Mouse (Mus musculus) macrophage (primary cell): ENCODE data around the gene Macf1. TPM values are rescaled to one million over a fixed set of nuclear protein-coding genes. Genes with fewer than 3 reads are reported as not detected.
"Not testable (repeated sequence)": the region's sequence is repeated elsewhere in the genome, so short reads cannot be mapped to it uniquely, and the experiment has no call there.

Experiments used
- H3K27ac ChIP-seq: fragments of 350-480 bp; formaldehyde crosslinking; 2 replicates; pipeline ENCODE4 v1.9.0; 2021
- H3K36me3 ChIP-seq: fragments of 350-480 bp; formaldehyde crosslinking; 2 replicates; pipeline ENCODE4 v1.9.0; 2021; ENCODE audit errors: inconsistent target
- H3K4me3 ChIP-seq: fragments of 350-480 bp; formaldehyde crosslinking; 2 replicates; pipeline ENCODE4 v1.9.0; 2021; ENCODE audit errors: inconsistent target
- H3K79me2 ChIP-seq: fragments of 350-480 bp; formaldehyde crosslinking; 2 replicates; pipeline ENCODE4 v1.9.0; 2021; ENCODE audit errors: inconsistent target
- WGBS: methylation state at CpG from one replicate; pipeline ENCODE4 v1.1.7; 2026; ENCODE audit warnings: inconsistent platforms; ENCODE audit not compliant: missing documents; 5-methylcytosine and 5-hydroxymethylcytosine counted together
- polyA plus RNA-seq: library from polyadenylated mRNA; stranded (reverse); fragments of 250-400 nt; gene quantifications from 3 replicates; pipeline ENCODE4 v1.2.4, GENCODE M21; 2018; ENCODE audit warnings: inconsistent platforms

Macf1 gene
- polyA plus RNA-seq, 1 experiment from 2014 or later = 144 TPM

GRCm38 (mm10) chr4:123663688-123663965 lies 20.5 kb downstream of the Macf1 start:
- peak overlapping the region; percentile 45 for H3K4me3 ChIP-seq
- H3K36me3 ChIP-seq = no peaks in the 10 kb centered on the region
- 6% methylated on average over 12 of the region's 12 CpGs for WGBS
- H3K27ac ChIP-seq = peak overlapping the region; percentile 57
- peaks cover 52% of the 10 kb centered on the region for H3K79me2 ChIP-seq

- peak overlapping the region; percentile 45 for H3K4me3 ChIP-seq
- 6% methylated on average over 15 of the region's 15 CpGs for WGBS
- H3K36me3 ChIP-seq = no peaks in the 10 kb centered on the region
- peak overlapping the region; percentile 57 for H3K27ac ChIP-seq
- H3K79me2 ChIP-seq = peaks cover 57% of the 10 kb centered on the region
Observed at GRCm38 (mm10) chr4:123662914-123663687, 21.1 kb downstream of the Macf1 start.

GRCm38 (mm10) chr4:123658175-123658574 lies 26.0 kb downstream of the Macf1 start:
- H3K27ac ChIP-seq = no peak overlapping the region
- no peak overlapping the region for H3K4me3 ChIP-seq
- WGBS = 88% methylated on average over 1 of the region's 1 CpGs
- peaks cover 98% of the 10 kb centered on the region for H3K79me2 ChIP-seq
- H3K36me3 ChIP-seq = no peaks in the 10 kb centered on the region

GRCm38 (mm10) chr4:123655245-123655644 lies 28.9 kb downstream of the Macf1 start:
- WGBS = 92% methylated on average over 5 of the region's 5 CpGs

GRCm38 (mm10) chr4:123654566-123654965 lies 29.6 kb downstream of the Macf1 start:
- Histone ChIP-seq H3K27ac (no peak overlapping the region), H3K36me3 (no peaks in the 10 kb centered on the region), H3K4me3 (no peak overlapping the region), H3K79me2 (peaks cover 100% of the 10 kb centered on the region)
- WGBS = 95% methylated on average over 3 of the region's 4 CpGs

More at GRCm38 (mm10) chr4:123655245-123655644, 28.9 kb downstream of the Macf1 start:
- Histone ChIP-seq H3K79me2 (peaks cover 100% of the 10 kb centered on the region), H3K36me3 (no peaks in the 10 kb centered on the region), H3K27ac (no peak overlapping the region), H3K4me3 (no peak overlapping the region)

GRCm38 (mm10) chr4:123653446-123653845 lies 30.7 kb downstream of the Macf1 start:
- peaks cover 97% of the 10 kb centered on the region for H3K79me2 ChIP-seq
- not testable (repeated sequence) for H3K36me3 ChIP-seq, H3K27ac ChIP-seq, H3K4me3 ChIP-seq
- WGBS = 100% methylated on average over 4 of the region's 5 CpGs

GRCm38 (mm10) chr4:123652130-123652529 lies 32.0 kb downstream of the Macf1 start:
- 95% methylated on average over 3 of the region's 3 CpGs for WGBS
- Histone ChIP-seq H3K36me3 (no peaks in the 10 kb centered on the region), H3K4me3 (no peak overlapping the region), H3K79me2 (peaks cover 96% of the 10 kb centered on the region), H3K27ac (no peak overlapping the region)

- Histone ChIP-seq H3K79me2 (peaks cover 84% of the 10 kb centered on the region), H3K36me3 (no peaks in the 10 kb centered on the region), H3K4me3 (no peak overlapping the region), H3K27ac (no peak overlapping the region)
- WGBS = 100% methylated on average over 6 of the region's 6 CpGs
Observed at GRCm38 (mm10) chr4:123649131-123649530, 35.0 kb downstream of the Macf1 start.

GRCm38 (mm10) chr4:123647668-123648067 lies 36.5 kb downstream of the Macf1 start:
- H3K4me3 ChIP-seq = no peak overlapping the region
- H3K79me2 ChIP-seq = peaks cover 83% of the 10 kb centered on the region
- H3K27ac ChIP-seq = no peak overlapping the region
- 95% methylated on average over 4 of the region's 4 CpGs for WGBS
- no peaks in the 10 kb centered on the region for H3K36me3 ChIP-seq

GRCm38 (mm10) chr4:123647109-123647508 lies 37.1 kb downstream of the Macf1 start:
- Histone ChIP-seq H3K79me2 (peaks cover 83% of the 10 kb centered on the region), H3K27ac (no peak overlapping the region), H3K36me3 (no peaks in the 10 kb centered on the region), H3K4me3 (no peak overlapping the region)
- WGBS = 73% methylated on average over 2 of the region's 2 CpGs

- H3K36me3 ChIP-seq = no peaks in the 10 kb centered on the region
- no peak overlapping the region for H3K27ac ChIP-seq
- peaks cover 83% of the 10 kb centered on the region for H3K79me2 ChIP-seq
- WGBS = 95% methylated on average over 3 of the region's 3 CpGs
- no peak overlapping the region for H3K4me3 ChIP-seq
Observed at GRCm38 (mm10) chr4:123645246-123645845, 38.8 kb downstream of the Macf1 start.

GRCm38 (mm10) chr4:123643561-123643960 lies 40.6 kb downstream of the Macf1 start:
- no peaks in the 10 kb centered on the region for H3K36me3 ChIP-seq
- 100% methylated on average over 3 of the region's 6 CpGs for WGBS
- peaks cover 85% of the 10 kb centered on the region for H3K79me2 ChIP-seq
- no peak overlapping the region for H3K4me3 ChIP-seq
- H3K27ac ChIP-seq = no peak overlapping the region

- Histone ChIP-seq H3K27ac (no peak overlapping the region), H3K36me3 (no peaks in the 10 kb centered on the region), H3K79me2 (peaks cover 87% of the 10 kb centered on the region), H3K4me3 (no peak overlapping the region)
- WGBS = 93% methylated on average over 3 of the region's 5 CpGs
Observed at GRCm38 (mm10) chr4:123642877-123643276, 41.3 kb downstream of the Macf1 start.

- Histone ChIP-seq H3K27ac (no peak overlapping the region), H3K4me3 (no peak overlapping the region), H3K79me2 (peaks cover 88% of the 10 kb centered on the region), H3K36me3 (no peaks in the 10 kb centered on the region)
- WGBS = 84% methylated on average over 6 of the region's 6 CpGs
Observed at GRCm38 (mm10) chr4:123637136-123637535, 47.0 kb downstream of the Macf1 start.

- Histone ChIP-seq H3K36me3 (no peaks in the 10 kb centered on the region), H3K4me3 (no peak overlapping the region), H3K79me2 (peaks cover 85% of the 10 kb centered on the region), H3K27ac (peak overlapping the region; percentile 36)
- WGBS = 0% methylated on average over 1 of the region's 1 CpGs
Observed at GRCm38 (mm10) chr4:123635428-123635827, 48.7 kb downstream of the Macf1 start.
